Mouse (Mus musculus) thymus, postnatal 36 days (tissue): ENCODE results near the gene Setd5.

Source experiments
- DNase-seq, 2 experiments: peaks; one replicate each; pipeline ENCODE4 v3.0.0; 2022; ENCODE audit warnings: mixed read lengths in 2 of 2

Gene Setd5

DNA sequence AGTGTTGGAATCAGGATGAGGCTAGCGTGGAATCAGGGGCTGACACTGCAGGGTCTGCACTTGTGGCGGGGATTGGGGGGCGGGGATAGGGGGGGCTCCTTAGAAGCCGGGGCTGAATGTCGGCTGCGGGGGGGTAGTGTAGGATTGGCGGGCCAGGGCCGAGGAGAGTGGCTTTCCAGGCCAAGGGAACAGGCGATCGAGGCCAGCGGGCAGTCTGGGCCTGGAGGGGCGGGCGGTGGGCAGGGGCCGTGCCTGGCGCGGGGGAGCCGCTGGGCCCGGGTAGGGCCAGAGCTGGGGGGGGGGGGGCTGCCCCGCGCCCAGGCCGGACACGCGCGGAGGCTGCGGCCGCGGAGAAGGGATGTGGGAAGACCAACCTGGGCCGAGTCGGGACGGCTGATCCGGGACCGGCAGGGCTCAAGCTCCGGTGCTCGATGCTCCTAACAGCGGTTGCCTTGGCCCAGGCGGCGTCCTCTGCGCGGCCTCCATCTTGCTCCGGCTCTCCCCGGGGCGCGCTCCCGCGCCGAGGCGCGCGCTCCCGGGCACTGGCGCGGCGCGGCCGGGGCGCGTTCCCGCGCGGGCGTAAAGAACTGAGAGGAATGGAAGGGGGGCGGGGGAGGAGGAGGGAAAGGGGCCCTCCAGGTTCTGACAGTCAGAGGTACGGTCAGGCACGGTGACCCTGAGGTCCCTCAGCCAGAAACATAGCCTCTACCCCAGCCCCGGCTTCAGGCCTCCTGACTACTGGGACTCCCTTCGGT, 117.9 kb downstream of the Setd5 start, which contains the start of gene Lhfpl4:
Gene Lhfpl4 (minus strand): TSS at position 544 of the 755 bp plus-strand sequence.
- no peak for DNase-seq

DNA sequence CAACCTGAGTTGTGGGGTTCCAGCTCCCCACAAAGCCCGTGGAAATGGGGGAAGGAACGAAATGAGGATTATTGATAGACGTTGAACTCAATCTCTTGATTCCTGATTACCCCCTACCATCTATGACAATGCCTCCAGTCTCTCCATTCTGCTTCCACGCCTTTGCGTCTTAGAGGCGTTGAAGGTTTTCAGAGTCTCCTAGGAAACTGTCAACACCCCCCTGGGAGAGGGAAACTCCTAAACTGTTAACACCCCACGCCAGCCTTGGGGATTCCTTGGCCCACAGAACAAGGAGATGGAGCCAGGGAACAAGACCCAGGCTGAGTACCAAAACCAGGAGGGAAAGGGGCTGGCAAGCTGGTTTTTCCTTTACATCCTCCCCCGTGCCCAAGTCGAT, 118.4 kb downstream of the Setd5 start:
- no peak for DNase-seq
